Mouse (Mus musculus) CH12.LX (cell line): ENCODE measurements at regions not wholly inside any gene's neighbourhood (a gene's known extent, or its start where the extent isn't known, plus 50 kb on each side); places are given as distances from the start of the nearest gene placed in this dataset.

Source experiments
- CTCF ChIP-seq, 2 experiments: IDR thresholded peaks in 1 of 2; conservative IDR thresholded peaks in 1 of 2; 2 replicates each; pipeline ENCODE4 v1.5.1; 2011 to 2012; ENCODE audit warnings: low read depth in 2 of 2, low read length in 2 of 2, improper control_type of control experiment in 1 of 2, inconsistent platforms in 1 of 2, mild to moderate bottlenecking in 1 of 2, moderate library complexity in 1 of 2
- EP300 ChIP-seq: IDR thresholded peaks from 2 replicates; pipeline ENCODE4 v1.6.1; 2011; ENCODE audit warnings: low read length, improper control_type of control experiment

GRCm38 (mm10) chr4:81764026-81764867, 321.6 kb upstream of the Mpdz start:
- no peak for TF ChIP-seq EP300
- TF ChIP-seq CTCF (conservative IDR thresholded peaks at IDR 0.05 in 1 of 2, IDR thresholded peaks at IDR 0.05 in 1 of 2; ENCODE audit: low read depth in 2 of 2, low read length in 2 of 2), result no peak
